Mouse (Mus musculus) mesoderm, embryonic 11.5 days (tissue): ENCODE results near the gene Siah1a.

ENCODE experiments used
- DNase-seq: peaks from one replicate; pipeline ENCODE4 v3.0.0-alpha.2; 2012; ENCODE audit warnings: low read depth, low spot score

The Siah1a gene

DNA sequence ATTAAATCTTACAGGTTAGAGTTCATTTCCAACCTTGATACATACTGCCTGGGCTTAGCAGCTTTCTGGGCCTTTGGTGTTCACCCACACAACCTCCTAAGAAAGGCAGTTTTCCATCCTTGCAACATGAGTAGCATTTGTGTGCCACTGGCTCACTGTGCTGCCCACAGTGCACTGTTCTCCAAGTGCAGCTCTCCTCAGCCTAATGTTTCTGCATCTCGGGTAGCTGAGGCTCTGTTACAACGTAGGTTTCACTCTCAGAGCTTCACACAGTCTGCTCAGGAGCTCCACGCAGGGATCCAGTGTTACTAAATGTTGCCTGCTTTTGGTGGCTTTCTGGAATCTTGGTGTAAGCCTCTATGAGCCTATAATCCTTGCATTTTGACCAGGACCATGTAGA lies 40.4 kb downstream of the Siah1a start:
- DNase-seq: no peak

DNA sequence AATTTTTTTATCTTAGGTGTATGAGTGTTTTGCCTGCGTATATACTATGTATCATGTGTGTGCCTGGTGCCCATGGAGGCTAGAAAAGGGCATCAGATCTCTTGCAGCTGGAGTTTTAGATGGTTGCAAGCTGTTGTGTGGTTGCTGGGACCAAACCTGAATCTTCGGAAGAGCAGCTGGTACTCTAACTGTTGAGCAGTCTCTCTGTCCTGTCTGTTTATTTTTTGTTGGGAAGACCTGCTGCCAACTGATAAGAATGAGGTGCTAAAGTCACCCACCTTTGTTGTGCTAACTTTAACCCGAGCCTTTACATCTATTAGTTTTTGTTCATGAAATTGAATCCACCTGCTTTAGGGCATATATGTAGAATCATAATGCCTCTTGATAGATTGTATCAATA lies 43.3 kb downstream of the Siah1a start:
- no peak for DNase-seq

DNA sequence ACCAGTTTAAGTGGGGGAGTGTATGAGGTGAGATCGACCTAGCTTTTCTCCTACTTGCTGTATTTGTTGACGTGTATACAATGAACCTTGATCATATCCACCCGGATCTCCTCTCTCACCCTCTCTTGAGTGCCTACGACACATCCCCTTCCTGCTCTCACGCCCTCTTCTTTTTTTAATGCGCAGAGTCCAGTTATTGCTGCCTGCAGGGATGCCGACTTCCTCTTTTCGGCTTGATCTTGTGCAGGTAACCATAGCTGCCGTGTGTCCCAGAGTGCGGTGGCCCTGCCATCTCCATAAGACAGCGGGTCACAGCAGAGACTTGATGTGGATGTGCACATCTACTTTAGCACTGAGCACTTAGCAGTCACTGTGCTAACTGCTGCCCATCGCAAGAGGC lies 46.3 kb downstream of the Siah1a start:
- no peak for DNase-seq

DNA sequence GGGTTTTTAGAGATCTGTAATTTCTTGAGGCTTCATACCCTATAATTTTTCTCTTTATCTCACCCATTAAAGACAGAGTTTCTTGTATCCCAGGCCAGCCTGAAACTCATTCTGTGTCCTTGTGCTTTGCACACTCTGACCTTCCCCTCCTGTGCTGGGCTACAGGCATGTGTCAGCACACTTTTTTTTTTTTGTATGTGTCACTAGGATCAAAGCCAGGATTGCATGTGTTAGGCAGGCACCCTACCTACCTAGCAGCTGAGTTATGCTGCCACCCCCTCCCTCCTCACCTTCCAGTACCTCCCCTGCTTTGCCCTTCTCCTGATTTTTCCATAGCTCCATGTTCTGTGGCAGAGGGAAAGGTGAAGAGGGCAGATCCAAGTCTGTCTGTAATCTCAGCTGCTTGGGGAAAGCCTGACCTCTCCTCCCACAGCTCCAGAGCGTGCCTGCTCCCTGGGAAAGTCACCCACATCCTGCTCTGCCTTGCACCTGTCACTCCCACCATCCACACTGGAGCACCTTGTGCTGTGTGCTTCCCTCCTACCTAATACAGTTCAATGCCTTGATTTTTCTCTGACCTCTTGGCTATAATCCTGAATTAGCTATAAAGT lies 46.8 kb downstream of the Siah1a start:
- no peak for DNase-seq

DNA sequence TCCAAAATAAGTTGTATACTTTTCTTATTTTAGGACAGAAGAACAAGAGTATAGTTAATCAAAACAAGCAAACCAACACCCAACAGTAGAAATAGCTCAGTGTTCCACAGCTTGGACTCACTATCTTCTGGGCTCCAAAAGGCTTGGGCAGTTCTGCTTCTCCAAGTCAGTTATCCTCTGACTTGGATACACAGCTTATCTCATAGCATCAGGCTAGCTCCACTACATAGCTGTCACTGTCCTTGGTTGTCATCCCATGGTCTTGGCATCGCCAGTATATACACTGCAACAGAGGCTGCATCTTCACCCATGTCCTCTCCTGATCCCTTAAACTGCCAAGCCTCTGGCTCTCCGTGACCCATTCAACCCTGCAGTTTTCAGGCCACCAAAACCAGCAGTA lies 50.0 kb downstream of the Siah1a start:
- DNase-seq: no peak

GRCm38 (mm10) chr8:86694011-86694410 lies 51.7 kb downstream of the Siah1a start:
- no peak for DNase-seq

- no peak for DNase-seq
These were observed 53.6 kb downstream of the Siah1a start for GRCm38 (mm10) chr8:86692107-86692506.

- DNase-seq: no peak
These were observed 59.1 kb downstream of the Siah1a start for GRCm38 (mm10) chr8:86686629-86687028.
